Mouse (Mus musculus) frontal cortex, postnatal 10 days (tissue): ENCODE data around the gene Olfr1507.

Experiments used
- DNase-seq, 2 experiments: peaks; one replicate each; pipeline ENCODE4 v3.0.0; 2022; ENCODE audit warnings: low spot score in 2 of 2, mixed read lengths in 1 of 2

The Olfr1507 gene

DNA sequence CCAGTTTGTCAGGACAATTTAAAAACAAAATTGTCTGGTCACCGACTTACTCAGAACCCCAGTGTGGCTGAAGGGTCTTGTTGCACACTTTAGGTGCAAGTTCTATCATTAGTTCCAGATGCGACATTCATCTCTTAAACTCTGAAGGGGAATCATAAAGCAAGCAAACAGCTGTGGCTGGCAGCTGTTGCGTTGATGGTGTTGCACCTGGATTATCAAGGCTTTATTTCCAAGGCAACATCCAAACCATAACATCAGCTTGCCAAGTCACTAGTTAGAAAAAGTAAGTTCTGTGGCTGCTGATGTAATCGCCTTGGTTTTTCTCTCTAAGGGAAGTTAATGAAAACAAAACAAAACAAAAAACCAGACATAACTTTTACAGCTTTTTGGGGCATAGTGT is at the start of gene Olfr1507:
Gene Olfr1507, minus strand, starts transcription at position 234 of the 400 bp plus-strand sequence.
- no peak for DNase-seq

DNA sequence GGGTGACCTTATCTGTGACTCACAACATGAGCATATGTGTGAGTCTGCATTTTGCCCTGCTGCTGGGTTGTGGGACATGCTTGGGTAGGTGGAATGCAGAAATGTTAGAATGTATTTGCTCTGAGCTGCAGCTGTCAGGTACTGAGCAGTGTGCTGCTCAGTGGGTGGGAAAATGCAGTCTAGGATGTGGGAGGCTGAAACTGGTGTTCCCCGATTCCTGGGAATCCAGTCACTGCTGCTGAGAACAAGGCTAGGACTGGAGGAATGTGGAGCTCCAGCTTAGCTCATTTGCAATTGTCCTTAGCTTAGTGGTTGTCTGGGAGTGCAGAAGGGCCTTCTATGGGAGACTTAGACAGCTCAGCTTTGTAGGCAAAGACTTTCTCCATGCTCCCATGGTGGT is 37.8 kb upstream of the Olfr1507 start:
- no peak for DNase-seq

DNA sequence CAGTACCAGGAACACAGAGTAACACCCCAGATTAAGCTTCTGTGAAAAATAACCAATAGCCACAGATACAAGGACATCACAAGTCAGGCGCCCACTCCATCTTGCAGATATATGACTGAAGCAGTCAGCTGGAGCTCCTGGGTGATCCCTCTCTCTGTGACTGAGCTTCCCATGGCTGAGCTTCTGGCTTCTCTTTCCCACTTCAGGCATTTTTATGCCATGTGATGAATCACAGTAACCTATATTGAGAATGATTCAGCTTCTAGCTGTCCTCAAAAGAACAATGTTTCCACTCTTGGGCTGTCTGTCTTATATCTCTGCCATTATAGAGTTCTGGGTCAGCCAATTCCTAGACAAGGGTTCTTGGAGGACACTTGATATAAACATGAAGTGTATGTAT is 29.4 kb upstream of the Olfr1507 start:
- no peak for DNase-seq

DNA sequence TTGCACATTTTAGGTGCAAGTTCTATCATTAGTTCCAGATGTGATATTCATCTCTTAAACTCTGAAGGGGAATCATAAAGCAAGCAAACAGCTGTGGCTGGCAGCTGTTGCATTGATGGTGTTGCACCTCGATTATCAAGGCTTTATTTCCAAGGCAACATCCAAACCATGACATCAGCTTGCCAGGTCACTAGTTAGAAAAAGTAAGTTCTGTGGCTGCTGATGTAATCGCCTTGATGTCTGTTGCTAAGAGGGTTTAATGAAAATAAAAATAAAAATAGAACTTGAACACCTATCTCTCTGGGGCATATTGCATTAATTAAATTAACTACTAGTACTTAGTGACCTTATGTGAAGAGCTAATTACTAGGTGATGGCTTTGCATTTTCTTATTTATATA is 28.2 kb downstream of the Olfr1507 start, which contains the start of gene Olfr1508:
Gene Olfr1508, minus strand, starts transcription at position 101 of the 400 bp plus-strand sequence.
- DNase-seq: no peak

DNA sequence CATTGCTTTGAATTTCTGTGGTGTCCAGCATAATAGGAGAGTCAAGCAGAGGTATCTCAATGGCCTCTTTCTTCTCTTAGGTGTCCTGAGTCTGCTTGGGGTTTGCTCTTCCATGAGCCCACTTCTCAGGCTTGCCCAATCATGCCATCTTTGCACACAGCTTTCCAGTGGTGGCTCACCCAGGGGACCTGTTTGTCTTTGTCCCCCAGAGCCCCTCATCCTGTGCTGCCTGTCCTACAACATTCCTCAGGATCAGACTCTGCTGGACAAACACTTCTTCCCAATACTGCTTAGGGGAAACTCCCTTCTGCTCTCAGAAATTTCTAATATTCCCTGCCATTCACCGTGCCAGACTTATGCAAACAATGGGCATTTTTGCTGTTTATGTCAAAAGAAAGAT is 29.8 kb downstream of the Olfr1507 start:
- DNase-seq: no peak

DNA sequence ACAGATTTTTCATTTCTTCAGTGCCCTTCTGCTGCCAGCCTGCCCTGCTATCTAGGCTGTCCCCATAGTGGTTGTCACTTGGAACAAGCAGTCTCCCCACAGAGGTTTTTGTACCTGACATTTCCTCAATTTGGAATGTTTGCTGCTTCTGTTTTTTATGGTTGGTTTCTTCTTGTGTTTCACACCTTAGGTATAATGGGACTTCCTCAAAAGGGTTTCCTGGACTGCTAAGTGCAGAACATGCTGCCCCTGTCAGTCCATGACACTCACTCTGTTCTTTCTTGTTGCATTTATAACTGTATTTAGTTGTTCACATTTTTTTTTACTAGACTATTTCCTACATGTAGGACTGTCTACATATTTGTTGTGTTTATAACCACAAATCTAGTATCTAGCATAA is 33.6 kb downstream of the Olfr1507 start:
- no peak for DNase-seq

DNA sequence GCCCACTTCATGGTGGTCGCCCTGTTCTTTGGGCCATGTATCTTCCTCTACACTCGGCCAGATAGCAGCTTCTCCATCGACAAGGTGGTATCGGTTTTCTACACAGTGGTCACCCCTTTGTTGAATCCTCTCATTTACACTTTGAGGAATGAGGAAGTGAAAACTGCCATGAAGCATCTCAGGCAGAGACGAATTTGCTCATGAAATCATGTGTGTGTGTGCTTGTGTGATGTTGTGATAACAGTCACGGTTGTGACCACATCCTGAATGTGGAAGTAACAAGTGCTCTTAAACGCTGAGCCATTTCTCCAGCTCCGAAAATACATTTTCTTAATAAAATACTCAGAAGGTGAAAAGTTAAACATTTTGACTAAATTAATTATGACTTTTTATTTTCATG is 44.4 kb downstream of the Olfr1507 start:
- DNase-seq: no peak

DNA sequence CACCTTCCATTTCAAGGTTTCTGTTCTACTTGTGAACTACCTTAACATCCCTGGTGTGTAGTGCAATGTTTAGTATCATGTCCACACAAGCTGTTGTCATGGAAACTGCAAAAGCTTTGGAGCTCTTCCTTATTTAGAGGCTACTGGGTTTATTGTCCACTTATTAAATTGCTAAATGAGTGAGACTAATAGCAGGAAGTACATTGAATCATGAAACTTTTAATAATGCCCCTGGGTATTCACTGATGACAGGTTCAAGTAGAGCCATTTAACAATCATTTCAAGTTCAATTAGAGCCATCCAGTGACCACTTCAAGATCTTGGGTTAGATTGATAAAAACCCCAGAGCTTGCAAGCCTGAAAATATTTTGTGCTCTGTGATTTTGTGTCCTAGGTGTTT is 52.9 kb downstream of the Olfr1507 start, which contains the start of gene Olfr1509:
Gene Olfr1509, plus strand, starts transcription at position 301 of the 400 bp plus-strand sequence.
- DNase-seq: no peak
